Mouse (Mus musculus): Measurements from ENCODE around the gene Ly9. TPM values are rescaled to one million over a fixed set of nuclear protein-coding genes. Genes with fewer than 3 reads are reported as not detected.

The Ly9 gene
- polyA plus RNA-seq, 1 experiment from 2014 or later: not detected

DNA sequence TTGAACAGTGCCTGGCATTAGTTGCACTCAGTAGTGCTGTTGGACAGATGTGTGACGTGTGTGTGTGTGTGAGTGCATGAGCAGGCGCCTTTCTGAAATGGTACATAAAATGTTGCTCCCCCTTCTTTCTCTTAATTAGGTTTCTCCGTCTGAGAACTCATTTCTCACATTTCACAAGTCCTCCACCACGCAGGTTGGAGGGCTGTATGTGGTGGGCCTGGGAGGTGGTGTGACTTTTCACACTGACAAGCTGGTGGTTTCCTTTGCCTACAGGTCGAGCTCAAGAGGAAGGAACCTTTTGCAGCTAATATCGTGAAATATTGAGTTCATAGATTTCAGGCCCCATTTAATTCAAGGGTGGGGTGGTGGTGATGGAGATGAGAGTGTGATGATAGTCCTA, 22.0 kb upstream of the Ly9 start:
- H3K4me3 ChIP-seq (replicated peaks): no peak overlapping the region
- no peaks in the 10 kb centered on the region for H3K27me3 ChIP-seq
- H3K9ac ChIP-seq (replicated peaks): no peak overlapping the region
- no peak for ATAC-seq
- no peaks in the 10 kb centered on the region for H3K9me3 ChIP-seq
- H3K36me3 ChIP-seq: no peaks in the 10 kb centered on the region
- no peak overlapping the region for H3K4me2 ChIP-seq (replicated peaks)
- H3K27ac ChIP-seq: no peak overlapping the region
- WGBS: 87% methylated on average over 6 of the region's 6 CpGs
- no peaks in the 10 kb centered on the region for H3K4me1 ChIP-seq (replicated peaks)

DNA sequence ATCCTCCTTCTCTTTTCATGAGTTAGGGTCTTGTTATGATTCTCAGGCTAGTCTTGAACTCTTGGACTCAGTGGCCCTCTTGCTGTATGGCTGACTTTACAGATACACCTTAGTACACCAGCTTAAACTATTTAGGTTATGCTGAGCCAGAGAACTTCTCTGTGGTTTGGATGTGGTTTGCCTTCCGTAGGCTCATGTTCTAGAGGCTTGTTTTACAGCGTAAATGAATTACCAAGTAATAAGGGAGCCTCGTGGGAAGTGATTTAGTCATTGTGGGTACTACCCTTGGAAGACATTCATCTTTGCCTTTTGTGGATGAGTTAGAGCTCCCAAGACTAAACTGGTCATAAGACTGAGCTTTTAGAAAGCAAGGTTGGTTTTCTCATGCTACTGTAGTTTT, 20.6 kb upstream of the Ly9 start:
- H3K9ac ChIP-seq (replicated peaks): no peak overlapping the region
- no peaks in the 10 kb centered on the region for H3K4me1 ChIP-seq (replicated peaks)
- no peaks in the 10 kb centered on the region for H3K36me3 ChIP-seq
- no peaks in the 10 kb centered on the region for H3K27me3 ChIP-seq
- no peak overlapping the region for H3K4me3 ChIP-seq (replicated peaks)
- H3K4me2 ChIP-seq (replicated peaks): no peak overlapping the region
- H3K27ac ChIP-seq: no peak overlapping the region
- no peak for ATAC-seq
- H3K9me3 ChIP-seq: no peaks in the 10 kb centered on the region
- 84% methylated on average over 3 of the region's 3 CpGs for WGBS

DNA sequence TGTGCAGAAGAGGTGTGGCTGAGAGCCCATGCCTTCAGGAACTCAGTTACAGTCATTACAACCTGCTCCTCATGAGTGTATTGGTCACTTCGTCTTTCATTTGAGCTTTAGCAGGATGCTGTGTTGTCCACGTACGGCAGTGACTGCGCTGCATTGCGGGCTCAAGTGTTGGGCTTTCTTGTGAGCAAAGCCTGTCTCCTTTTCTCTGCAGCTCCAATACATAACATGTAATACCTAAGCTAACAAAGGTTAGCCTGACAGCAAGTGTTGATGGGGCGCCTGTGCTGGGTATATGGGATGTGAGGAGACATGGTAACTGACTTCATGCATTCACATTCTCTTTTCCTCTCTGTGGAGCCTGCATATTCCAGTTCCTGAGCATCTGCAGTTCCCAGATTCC, 12.9 kb upstream of the Ly9 start:
- 93% methylated on average over 6 of the region's 6 CpGs for WGBS
- ATAC-seq: no peak
- no peaks in the 10 kb centered on the region for H3K9me3 ChIP-seq

GRCm38 (mm10) chr1:171619645-171620044, 12.4 kb upstream of the Ly9 start:
- Histone ChIP-seq H3K4me3 (replicated peaks) (no peak overlapping the region), H3K36me3 (no peaks in the 10 kb centered on the region), H3K27me3 (no peaks in the 10 kb centered on the region), H3K9me3 (no peaks in the 10 kb centered on the region), H3K9ac (replicated peaks) (no peak overlapping the region), H3K4me1 (replicated peaks) (no peaks in the 10 kb centered on the region), H3K4me2 (replicated peaks) (no peak overlapping the region), H3K27ac (no peak overlapping the region)
- 89% methylated on average over 3 of the region's 3 CpGs for WGBS
- ATAC-seq: no peak

More for the DNA sequence above, 12.9 kb upstream of the Ly9 start:
- H3K4me1 ChIP-seq (replicated peaks): no peaks in the 10 kb centered on the region
- H3K4me2 ChIP-seq (replicated peaks): no peak overlapping the region
- no peaks in the 10 kb centered on the region for H3K36me3 ChIP-seq
- H3K4me3 ChIP-seq (replicated peaks): no peak overlapping the region
- H3K27ac ChIP-seq: no peak overlapping the region
- H3K27me3 ChIP-seq: no peaks in the 10 kb centered on the region
- H3K9ac ChIP-seq (replicated peaks): no peak overlapping the region

DNA sequence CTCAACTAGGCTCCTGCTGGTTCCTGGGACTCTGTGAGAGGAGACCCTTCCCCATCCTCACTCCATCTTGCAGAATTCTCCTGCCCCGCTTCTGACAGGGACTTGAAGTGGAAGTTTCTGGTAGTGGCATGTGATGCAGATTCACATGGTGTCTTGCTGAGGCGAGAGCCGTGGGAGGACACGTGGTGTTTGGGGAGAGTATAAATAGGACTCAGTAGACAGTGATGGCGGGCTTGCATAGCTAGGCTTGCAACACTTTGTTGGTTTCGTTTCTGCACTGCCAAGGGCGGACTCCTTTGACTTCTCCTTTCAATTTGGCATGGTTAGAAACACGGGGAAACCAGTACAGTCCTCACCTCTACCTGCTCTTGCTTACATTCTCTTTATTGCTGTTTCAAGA, 11.8 kb upstream of the Ly9 start:
- H3K36me3 ChIP-seq: no peaks in the 10 kb centered on the region
- no peak overlapping the region for H3K4me3 ChIP-seq (replicated peaks)
- no peak for ATAC-seq
- 85% methylated on average over 8 of the region's 8 CpGs for WGBS
- no peak overlapping the region for H3K9ac ChIP-seq (replicated peaks)
- no peaks in the 10 kb centered on the region for H3K4me1 ChIP-seq (replicated peaks)
- no peak overlapping the region for H3K4me2 ChIP-seq (replicated peaks)
- H3K27me3 ChIP-seq: no peaks in the 10 kb centered on the region
- no peak overlapping the region for H3K27ac ChIP-seq
- no peaks in the 10 kb centered on the region for H3K9me3 ChIP-seq

GRCm38 (mm10) chr1:171616881-171617515, 9.8 kb upstream of the Ly9 start:
- Histone ChIP-seq H3K4me3 (replicated peaks) (no peak overlapping the region), H3K27me3 (no peaks in the 10 kb centered on the region), H3K4me2 (replicated peaks) (no peak overlapping the region), H3K27ac (no peak overlapping the region), H3K9me3 (no peaks in the 10 kb centered on the region), H3K4me1 (replicated peaks) (no peaks in the 10 kb centered on the region), H3K9ac (replicated peaks) (no peak overlapping the region), H3K36me3 (no peaks in the 10 kb centered on the region)
- ATAC-seq: no peak
- 89% methylated on average over 11 of the region's 11 CpGs for WGBS

- H3K27me3 ChIP-seq: no peaks in the 10 kb centered on the region
- no peaks in the 10 kb centered on the region for H3K4me1 ChIP-seq (replicated peaks)
- no peak overlapping the region for H3K27ac ChIP-seq
- ATAC-seq: no peak
- no peaks in the 10 kb centered on the region for H3K9me3 ChIP-seq
- H3K4me3 ChIP-seq (replicated peaks): no peak overlapping the region
- no peak overlapping the region for H3K9ac ChIP-seq (replicated peaks)
- 46% methylated on average over 2 of the region's 2 CpGs for WGBS
- no peaks in the 10 kb centered on the region for H3K36me3 ChIP-seq
- no peak overlapping the region for H3K4me2 ChIP-seq (replicated peaks)
Observed at GRCm38 (mm10) chr1:171613962-171614361, 6.8 kb upstream of the Ly9 start.

DNA sequence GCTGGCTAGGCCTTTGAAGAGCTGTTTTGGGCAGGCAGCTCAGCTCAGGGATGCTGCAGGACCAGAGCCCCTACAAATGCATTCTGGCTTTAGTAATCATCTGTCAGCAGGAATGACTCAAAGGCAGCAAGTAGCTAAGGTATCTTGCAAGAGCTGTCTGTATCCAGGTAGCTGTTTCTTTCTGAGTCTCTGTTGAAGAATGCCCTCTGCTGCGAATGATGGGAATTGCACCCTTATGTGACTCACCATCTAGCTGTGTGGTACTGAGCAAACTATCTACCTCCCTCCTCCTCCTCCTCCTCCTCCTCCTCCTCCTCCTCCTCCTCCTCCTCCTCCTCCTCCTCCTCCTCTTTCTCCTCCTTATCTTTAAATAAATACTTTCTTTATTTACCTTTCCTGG, 3.6 kb upstream of the Ly9 start:
- no peak overlapping the region for H3K4me2 ChIP-seq (replicated peaks)
- 32% methylated on average over 1 of the region's 1 CpGs for WGBS
- H3K36me3 ChIP-seq: no peaks in the 10 kb centered on the region
- H3K27ac ChIP-seq: no peak overlapping the region
- H3K4me3 ChIP-seq (replicated peaks): no peak overlapping the region
- no peaks in the 10 kb centered on the region for H3K27me3 ChIP-seq
- H3K4me1 ChIP-seq (replicated peaks): no peaks in the 10 kb centered on the region
- H3K9ac ChIP-seq (replicated peaks): no peak overlapping the region
- no peaks in the 10 kb centered on the region for H3K9me3 ChIP-seq
- ATAC-seq: no peak

- Histone ChIP-seq H3K27ac (no peak overlapping the region), H3K27me3 (no peaks in the 10 kb centered on the region), H3K4me2 (replicated peaks) (no peak overlapping the region), H3K9ac (replicated peaks) (no peak overlapping the region), H3K4me3 (replicated peaks) (no peak overlapping the region), H3K4me1 (replicated peaks) (no peaks in the 10 kb centered on the region), H3K36me3 (no peaks in the 10 kb centered on the region), H3K9me3 (no peaks in the 10 kb centered on the region)
- 92% methylated on average over 2 of the region's 2 CpGs for WGBS
- no peak for ATAC-seq
Observed at GRCm38 (mm10) chr1:171610026-171610425, 2.8 kb upstream of the Ly9 start.

GRCm38 (mm10) chr1:171606656-171607055, 554 bp downstream of the Ly9 start:
- Histone ChIP-seq H3K27me3 (no peaks in the 10 kb centered on the region), H3K36me3 (no peaks in the 10 kb centered on the region), H3K9ac (replicated peaks) (no peak overlapping the region), H3K4me1 (replicated peaks) (no peaks in the 10 kb centered on the region), H3K4me2 (replicated peaks) (no peak overlapping the region), H3K4me3 (replicated peaks) (no peak overlapping the region), H3K27ac (no peak overlapping the region), H3K9me3 (no peaks in the 10 kb centered on the region)
- 66% methylated on average over 3 of the region's 3 CpGs for WGBS
- no peak for ATAC-seq

DNA sequence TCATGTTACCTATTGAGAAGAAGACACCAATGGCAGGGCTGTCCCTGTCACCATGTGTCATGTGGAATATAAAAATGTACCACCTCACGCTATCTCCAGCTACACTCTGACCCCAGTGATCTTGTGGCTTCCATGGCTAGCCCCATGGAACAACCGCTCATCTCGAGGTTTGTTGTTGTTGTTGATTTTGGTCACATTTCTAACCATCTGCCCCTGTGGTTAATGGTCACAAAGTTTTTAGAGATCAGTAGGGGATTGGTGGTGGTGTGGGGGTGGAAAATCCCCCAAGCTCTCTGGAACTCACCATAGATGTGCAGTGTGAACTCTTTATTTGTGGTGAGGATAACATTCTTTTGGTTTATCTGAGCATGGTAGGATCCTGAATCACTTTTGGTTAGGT, 2.5 kb downstream of the Ly9 start:
- Histone ChIP-seq H3K9me3 (no peaks in the 10 kb centered on the region), H3K27me3 (no peaks in the 10 kb centered on the region)
- 79% methylated on average over 3 of the region's 3 CpGs for WGBS

GRCm38 (mm10) chr1:171584584-171584983, 22.6 kb downstream of the Ly9 start:
- no peak overlapping the region for H3K4me3 ChIP-seq (replicated peaks)
- H3K9me3 ChIP-seq: no peaks in the 10 kb centered on the region
- no peak overlapping the region for H3K27ac ChIP-seq
- H3K27me3 ChIP-seq: no peaks in the 10 kb centered on the region
- H3K4me1 ChIP-seq (replicated peaks): no peaks in the 10 kb centered on the region
- WGBS: 83% methylated on average over 2 of the region's 2 CpGs
- H3K36me3 ChIP-seq: no peaks in the 10 kb centered on the region
- H3K4me2 ChIP-seq (replicated peaks): no peak overlapping the region
- H3K9ac ChIP-seq (replicated peaks): no peak overlapping the region
- no peak for ATAC-seq

More for the DNA sequence above, 2.5 kb downstream of the Ly9 start:
- Histone ChIP-seq H3K4me3 (replicated peaks) (no peak overlapping the region), H3K4me1 (replicated peaks) (no peaks in the 10 kb centered on the region), H3K27ac (no peak overlapping the region), H3K36me3 (no peaks in the 10 kb centered on the region), H3K4me2 (replicated peaks) (no peak overlapping the region), H3K9ac (replicated peaks) (no peak overlapping the region)
- no peak for ATAC-seq

DNA sequence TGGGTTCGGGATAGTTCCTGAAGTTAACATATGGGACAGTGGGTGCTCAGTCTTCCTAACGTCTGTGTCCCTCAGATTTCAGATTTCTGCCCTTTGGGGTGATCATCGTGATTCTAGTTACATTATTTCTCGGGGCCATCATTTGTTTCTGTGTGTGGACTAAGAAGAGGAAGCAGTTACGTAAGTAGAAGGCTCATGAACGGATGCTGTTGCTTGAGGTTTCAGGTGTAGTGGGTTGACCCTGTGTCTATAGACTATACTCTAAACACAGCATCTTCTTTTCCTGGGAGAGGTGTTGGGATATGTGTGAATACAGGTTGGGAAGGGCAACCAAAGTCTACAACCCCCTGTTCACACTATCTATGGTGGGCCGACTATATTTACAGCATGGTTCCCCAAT, 30.0 kb downstream of the Ly9 start:
- Histone ChIP-seq H3K4me2 (replicated peaks) (no peak overlapping the region), H3K4me3 (replicated peaks) (no peak overlapping the region), H3K4me1 (replicated peaks) (no peaks in the 10 kb centered on the region), H3K9me3 (no peaks in the 10 kb centered on the region), H3K27me3 (no peaks in the 10 kb centered on the region), H3K27ac (no peak overlapping the region), H3K36me3 (no peaks in the 10 kb centered on the region), H3K9ac (replicated peaks) (no peak overlapping the region)
- WGBS: 85% methylated on average over 7 of the region's 7 CpGs
- ATAC-seq: no peak
